Mouse (Mus musculus): ENCODE measurements around the gene Olfr694. TPM values are rescaled to one million over a fixed set of nuclear protein-coding genes. Genes with fewer than 3 reads are reported as not detected.

Olfr694 gene
- not detected in 2 replicates for polyA plus RNA-seq (2012)

DNA sequence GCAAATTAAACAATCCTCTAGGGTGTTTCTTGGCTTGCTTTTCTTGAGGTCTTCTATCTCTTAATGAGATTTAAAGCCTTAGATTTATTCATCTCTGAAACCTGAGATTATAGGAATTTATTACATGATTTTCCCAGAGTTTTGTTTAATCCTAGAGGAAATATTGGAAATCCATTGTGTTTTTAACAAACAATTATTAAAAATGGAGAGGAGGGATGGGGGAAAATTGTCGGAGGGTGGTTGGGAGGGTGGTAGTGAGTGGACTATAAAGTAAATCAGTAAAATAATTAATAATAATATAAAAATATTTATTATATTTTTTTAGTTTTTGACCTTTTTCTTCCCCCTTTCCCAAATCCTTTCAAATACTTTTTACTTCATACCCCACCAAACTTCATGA is at the start of gene Olfr694:
Gene Olfr694, minus strand, starts transcription at position 101 of the 400 bp plus-strand sequence.
- no peak for TF ChIP-seq GATA1 (IDR thresholded peaks at IDR 0.05; ENCODE audit: low read length)

DNA sequence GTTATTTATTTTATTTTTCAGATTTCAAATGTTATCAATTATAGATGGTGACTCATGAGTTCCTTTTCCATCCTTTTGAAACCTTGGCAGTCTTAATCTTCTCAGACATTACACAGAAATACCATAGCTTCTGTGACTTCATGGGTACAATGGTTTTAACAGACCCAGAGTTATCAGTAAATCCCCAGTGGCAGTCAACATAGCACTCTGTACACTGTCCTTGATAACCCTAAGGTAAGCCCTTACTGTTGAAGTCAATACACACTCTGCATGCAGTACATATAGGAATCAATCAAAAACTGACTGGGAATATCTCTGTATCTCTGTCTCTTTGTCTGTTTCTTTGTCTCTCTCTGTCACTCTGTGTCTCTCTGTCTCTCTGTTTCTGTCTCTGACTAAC is 45.4 kb upstream of the Olfr694 start:
- no peak for TF ChIP-seq GATA1 (IDR thresholded peaks at IDR 0.05; ENCODE audit: low read length)

DNA sequence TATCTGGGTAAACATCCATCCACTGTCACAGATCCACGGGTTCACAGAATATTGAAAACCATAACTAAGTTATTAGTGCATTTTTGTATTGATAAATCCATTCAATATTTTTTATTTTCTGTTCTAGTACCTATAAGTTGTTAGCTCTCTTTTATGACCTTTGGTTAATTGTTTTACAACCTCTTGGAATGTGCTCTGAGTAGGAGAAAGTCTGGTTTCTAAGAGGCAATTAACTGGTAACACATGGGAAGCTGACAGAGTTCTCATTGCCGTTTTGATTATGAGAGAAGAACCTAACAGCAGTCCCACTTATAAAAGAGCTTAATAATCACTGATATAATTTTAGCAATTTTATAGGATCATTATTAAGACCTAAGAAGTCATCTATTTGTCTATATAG is 42.1 kb upstream of the Olfr694 start:
- TF ChIP-seq GATA1 (IDR thresholded peaks at IDR 0.05; ENCODE audit: low read length) = no peak

DNA sequence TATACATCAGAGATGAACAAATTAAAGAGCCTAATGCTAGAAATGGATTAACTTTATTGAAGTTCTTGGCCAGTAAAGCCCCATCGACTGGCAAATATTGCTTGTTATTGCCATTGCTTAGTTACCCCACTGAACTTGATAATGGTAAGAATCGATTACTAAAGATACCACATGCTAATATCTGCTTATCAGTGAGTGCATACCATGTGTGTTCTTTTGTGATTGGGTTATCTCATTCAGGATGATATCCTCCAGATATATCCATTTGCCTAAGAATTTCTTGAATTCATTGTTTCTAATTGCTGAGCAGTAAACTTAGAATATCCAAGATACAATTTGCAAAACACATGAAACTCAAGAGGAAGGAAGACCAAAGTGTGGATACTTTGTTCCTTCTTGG is 34.0 kb upstream of the Olfr694 start:
- TF ChIP-seq GATA1 (IDR thresholded peaks at IDR 0.05; ENCODE audit: low read length) = peak; percentile 70

DNA sequence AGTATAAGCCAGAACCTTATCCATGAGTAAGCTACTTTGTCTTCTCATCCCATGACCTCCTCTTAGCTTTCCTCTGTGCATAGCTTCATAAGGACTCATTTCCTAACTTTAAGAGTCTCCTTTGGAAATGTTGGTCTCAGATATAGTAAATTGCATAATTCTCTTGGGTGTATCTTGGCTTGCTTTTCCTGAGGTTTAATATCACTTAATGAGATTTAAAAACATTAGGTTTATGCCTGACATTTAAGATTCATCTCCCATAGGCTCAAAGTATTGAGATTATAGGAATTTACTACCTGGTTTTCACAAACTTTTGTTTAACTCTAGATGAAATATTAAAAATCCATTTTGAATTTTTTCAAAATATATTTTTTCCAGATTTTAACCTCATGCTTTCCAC is 24.7 kb upstream of the Olfr694 start, which contains the start of gene Olfr695:
Gene Olfr695, minus strand, starts transcription at position 101 of the 400 bp plus-strand sequence.
- TF ChIP-seq GATA1 (IDR thresholded peaks at IDR 0.05; ENCODE audit: low read length) = no peak

DNA sequence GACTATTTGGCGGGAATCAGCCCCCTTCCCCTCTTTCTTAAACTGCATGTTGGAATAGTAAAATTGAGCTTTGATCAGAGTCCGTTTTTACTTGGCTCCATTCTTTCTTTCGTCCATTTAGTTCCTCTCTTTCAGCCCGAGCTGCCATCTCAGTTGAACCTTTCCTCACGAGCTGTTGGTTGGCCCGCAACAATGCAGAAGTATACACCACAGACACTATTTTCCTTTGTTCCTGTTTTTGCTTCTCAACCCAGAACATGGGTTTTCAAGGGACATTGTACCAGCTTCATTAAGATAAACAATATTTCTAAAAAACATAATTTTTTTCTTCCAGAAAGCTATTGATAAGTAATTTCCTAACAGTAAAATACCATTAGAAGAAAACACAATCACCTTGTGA is 19.8 kb upstream of the Olfr694 start:
- no peak for TF ChIP-seq GATA1 (IDR thresholded peaks at IDR 0.05; ENCODE audit: low read length)

DNA sequence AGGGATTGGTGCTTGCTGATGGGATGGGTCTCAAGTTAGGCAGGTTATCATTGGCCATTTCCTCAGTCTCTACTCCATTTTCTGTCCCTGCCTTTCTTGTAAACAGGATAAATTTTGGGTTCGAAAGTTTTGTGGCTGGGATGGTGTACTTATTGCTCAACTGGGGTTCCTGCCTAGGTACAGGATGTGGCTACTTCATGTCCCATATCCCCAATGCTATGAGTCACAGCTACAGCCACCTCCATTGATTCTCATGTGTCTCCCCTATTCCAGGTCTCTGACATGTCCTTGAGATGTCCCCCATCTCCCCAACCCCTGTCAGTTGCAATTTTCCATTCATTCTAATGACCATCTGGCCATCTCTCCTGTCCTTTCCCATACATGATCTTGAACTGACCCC is 5.3 kb upstream of the Olfr694 start:
- TF ChIP-seq GATA1 (IDR thresholded peaks at IDR 0.05; ENCODE audit: low read length) = no peak

DNA sequence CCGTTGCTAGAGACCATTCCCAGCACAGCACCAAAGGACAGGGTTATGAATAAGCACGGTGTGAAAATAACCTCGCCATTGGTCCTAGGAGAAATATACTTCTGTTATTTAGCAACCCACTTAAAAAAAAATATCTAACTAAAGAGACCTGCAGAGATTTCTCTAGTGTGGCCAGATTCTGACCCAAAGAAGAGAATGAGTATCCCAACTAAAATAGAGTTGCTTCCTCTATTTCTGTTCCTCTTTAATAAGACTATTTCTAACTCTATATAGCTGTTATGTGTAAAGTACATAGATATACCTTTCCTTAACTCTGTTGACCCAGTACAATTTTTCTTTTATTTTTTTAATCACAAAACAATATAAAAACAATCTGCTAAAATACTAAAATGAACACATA is 1.4 kb upstream of the Olfr694 start:
- TF ChIP-seq GATA1 (IDR thresholded peaks at IDR 0.05; ENCODE audit: low read length) = no peak

DNA sequence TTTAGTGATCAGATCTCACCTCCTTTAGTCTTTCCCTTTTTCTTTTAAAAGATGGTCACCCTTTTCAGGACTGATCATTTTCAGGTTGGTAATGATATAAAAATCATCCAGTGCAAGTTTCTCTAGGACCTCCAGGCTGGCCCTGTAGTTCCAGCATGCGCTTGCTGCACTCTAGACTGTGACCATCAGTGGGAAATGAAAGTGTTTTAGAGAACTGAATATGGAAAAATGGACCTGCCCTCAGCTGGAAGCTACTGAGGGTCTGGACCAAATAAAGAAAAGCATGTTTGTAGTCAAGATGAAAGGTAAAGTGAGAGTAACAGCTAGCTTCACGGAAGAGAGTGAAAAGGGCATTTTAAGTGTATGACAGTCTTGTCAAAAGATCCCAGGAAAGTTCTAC is 6.2 kb downstream of the Olfr694 start:
- TF ChIP-seq GATA1 (IDR thresholded peaks at IDR 0.05; ENCODE audit: low read length) = no peak

DNA sequence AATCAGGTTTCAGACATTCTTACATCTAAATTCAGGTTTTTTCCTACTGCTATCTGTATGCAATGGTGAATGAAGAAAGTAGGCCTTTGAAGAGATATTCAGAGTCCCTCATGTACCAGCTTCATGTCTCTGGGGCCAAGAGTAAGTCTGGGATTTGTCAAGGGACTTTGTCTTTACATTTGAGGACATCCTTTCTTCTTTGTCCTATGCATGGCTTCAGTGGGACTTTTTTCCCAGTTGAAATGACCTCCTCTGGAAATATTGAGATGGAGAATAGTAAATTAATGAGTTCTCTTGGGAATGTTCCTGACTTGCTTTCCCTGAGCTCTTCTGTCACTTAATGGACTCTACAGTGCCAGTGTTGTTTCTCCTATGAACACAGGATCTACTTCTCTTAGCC is 11.1 kb downstream of the Olfr694 start, which contains the start of gene Olfr693:
Gene Olfr693, minus strand, starts transcription at position 101 of the 400 bp plus-strand sequence.
- TF ChIP-seq GATA1 (IDR thresholded peaks at IDR 0.05; ENCODE audit: low read length) = no peak

DNA sequence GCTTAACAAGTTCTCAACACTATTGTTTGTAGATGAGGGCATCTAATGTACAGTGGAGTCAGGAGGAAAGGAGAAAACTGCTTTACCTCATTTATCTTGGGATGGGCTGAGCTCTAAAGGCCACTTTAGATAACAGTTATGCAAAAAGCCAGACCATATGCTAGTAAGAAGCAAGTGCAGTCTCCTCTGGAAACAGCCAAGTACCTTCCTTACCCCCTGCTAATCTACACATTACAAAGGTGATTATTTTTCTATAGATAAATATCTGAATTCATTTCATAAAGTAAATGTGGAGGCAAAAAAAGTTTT is 39.3 kb downstream of the Olfr694 start:
- TF ChIP-seq GATA1 (IDR thresholded peaks at IDR 0.05; ENCODE audit: low read length) = peak; percentile 62

DNA sequence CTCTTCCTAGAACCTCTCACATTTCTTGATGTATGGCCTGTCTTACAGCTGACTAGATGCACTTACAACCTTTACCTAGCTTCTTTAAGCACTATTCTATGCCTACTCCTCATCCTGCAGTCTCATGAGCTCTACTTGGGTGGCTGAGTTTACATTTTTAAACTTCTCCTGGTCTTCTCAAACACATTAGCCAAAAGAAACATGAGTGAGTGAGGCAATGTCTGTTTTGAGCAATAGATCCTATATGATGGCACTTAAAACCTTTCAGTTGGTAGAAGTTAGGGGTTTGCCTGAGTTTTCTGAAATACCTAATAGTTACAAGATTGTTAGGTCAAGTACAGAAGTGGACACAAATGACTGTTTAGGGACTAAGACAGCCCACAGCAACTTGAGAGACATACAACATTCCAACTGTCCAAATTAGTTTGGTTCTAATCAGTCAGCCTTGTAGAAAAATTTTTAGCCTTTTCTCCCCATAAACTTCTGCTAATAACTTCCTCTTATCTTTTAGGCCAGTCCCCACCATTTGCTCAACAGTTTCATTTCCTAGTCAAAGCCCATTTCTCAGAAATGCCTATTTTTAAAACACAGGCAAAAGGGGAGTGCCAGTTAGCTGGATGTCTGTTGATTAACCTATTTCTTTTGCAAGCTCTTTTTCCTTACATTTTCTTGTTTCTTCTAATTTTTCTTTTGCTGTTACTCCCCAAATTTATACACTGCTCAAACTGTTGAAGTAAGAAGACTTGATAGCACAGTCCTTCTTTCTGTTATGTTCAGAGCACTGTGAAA is 39.9 kb downstream of the Olfr694 start:
- TF ChIP-seq GATA1 (IDR thresholded peaks at IDR 0.05; ENCODE audit: low read length) = peak; percentile 71

DNA sequence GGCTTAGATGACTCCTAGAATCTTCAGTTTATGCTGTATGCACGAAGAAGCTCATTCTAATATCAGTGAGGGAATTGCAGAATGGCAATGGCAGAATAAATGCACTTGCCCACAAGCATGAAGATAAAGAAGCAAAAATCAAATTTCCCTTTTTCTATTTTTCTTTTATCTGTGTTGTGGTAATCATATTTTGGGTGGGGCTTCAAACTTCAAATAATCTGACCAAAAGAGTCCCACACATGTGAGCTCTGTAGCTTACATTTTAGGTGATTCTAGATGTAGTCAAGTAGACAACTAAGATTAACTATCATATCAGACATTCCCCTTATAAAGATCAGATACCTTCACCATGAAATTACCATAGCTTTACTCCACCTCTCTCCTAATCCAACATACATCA is 41.8 kb downstream of the Olfr694 start:
- no peak for TF ChIP-seq GATA1 (IDR thresholded peaks at IDR 0.05; ENCODE audit: low read length)

DNA sequence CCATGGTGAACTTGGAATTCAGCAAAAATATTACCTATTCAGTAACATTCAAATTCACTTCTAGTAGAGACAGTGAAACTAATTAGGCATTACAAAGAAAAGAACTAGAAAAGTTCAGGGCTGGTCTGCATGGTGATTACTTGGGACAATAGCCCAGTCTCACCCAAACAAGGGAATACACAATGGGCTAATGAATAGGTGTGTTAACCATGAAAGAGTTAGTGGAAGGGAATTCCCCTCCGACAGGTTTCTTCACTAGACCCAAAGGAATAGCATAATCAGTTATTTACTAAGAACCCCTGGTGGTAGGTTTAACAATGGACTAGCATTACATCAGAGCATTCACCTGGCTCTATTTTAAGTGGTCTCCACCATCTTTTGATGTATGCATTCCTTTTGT is 46.4 kb downstream of the Olfr694 start:
- TF ChIP-seq GATA1 (IDR thresholded peaks at IDR 0.05; ENCODE audit: low read length) = no peak

DNA sequence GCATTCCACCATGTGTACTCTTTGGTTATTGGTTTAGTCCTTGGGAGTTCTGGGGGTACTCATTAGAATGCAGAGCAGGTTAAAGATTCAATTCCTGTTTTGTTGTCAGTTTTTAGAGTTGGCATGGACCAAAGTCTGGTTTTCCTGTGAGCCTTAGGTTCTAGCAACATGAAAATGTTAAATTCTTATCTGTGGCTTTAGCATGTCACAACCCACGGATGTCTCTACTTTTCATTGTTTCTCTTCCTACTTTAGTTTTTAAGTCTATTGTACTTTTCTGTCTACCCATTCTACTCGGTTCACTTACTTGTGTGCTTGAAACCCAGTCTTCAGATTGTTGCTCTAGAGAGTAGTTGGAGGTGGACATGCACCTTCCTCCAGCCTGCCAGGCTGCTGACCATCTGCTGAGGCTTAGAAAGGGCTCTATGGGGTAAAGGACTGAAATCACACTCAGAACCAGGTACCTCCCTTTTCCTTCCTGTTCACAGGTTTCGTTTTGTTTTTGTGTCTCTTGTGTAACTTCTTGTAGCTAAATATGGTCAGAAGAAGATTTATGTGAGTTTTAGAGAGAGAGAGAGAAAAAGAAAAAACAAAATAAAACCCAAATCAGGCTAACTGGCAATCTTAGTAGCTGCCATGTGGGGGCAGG is 47.3 kb downstream of the Olfr694 start:
- TF ChIP-seq GATA1 (IDR thresholded peaks at IDR 0.05; ENCODE audit: low read length) = no peak

DNA sequence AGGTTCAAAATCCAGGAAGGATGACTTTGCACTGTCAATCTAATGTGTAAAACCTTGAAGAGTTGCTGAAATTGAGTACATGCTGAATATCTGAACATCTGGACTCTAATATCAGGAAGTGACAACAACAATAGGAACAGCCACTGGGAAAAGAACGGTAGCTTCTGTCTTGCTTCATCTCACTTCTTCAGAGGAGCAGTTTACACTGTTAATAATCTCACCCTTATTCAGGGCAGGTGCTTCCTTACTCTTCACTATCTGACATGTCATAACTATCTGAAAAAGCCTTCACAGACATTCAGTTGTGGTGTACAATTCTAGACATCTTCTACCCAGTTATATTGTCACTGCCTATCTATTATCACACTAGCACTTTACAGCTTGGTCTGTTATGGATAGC is 50.8 kb downstream of the Olfr694 start:
- peak; percentile 38 for TF ChIP-seq GATA1 (IDR thresholded peaks at IDR 0.05; ENCODE audit: low read length)

DNA sequence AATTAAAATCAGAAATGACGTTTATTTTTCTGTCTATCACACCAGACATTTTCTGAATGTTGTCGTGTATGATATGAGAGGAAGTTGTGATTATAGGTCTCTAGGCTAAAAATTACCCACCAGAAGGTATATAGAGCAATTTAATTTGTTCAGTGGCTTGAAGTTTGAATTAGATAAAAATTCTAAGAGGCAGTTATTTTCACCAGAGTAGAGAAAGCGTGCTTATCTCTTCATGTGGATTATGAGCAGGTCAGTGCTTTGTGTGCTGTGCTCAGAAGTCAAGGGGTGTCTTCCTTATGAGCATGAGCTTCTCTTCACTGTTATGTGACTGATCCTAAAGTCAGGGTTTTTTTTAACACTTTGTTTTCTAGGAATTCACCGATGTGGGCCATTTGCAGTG is 56.1 kb downstream of the Olfr694 start:
- no peak for TF ChIP-seq GATA1 (IDR thresholded peaks at IDR 0.05; ENCODE audit: low read length)

Other genes with a start within 250 kb of the Olfr694 start
- gene Olfr693, start 11.2 kb downstream of the Olfr694 start, polyA plus RNA-seq (2012) = not detected in 2 replicates
- gene Olfr695, start 24.6 kb upstream of the Olfr694 start, polyA plus RNA-seq (2012) = not detected in 2 replicates
- gene Olfr697, start 50.6 kb upstream of the Olfr694 start, polyA plus RNA-seq (2012) = not detected in 2 replicates
- gene Olfr698, start 63.6 kb upstream of the Olfr694 start, polyA plus RNA-seq (2012) = not detected in 2 replicates
- gene Olfr699, start 101.4 kb upstream of the Olfr694 start, polyA plus RNA-seq (2012) = not detected in 2 replicates
- gene Olfr700, start 117.0 kb upstream of the Olfr694 start, polyA plus RNA-seq (2012) = not detected in 2 replicates
- gene Olfr701, start 122.3 kb upstream of the Olfr694 start, polyA plus RNA-seq (2012) = not detected in 2 replicates
- gene Olfr702, start 142.1 kb upstream of the Olfr694 start, polyA plus RNA-seq (2012) = not detected in 2 replicates
- not detected in 2 replicates for gene Olfr703, start 151.5 kb upstream of the Olfr694 start, polyA plus RNA-seq (2012)
- gene Olfr704, start 171.4 kb upstream of the Olfr694 start, polyA plus RNA-seq (2012) = not detected in 2 replicates
- gene Olfr705, start 185.1 kb upstream of the Olfr694 start, polyA plus RNA-seq (2012) = not detected in 2 replicates
- gene Olfr706, start 196.3 kb upstream of the Olfr694 start, polyA plus RNA-seq (2012) = not detected in 2 replicates
- gene Olfr707, start 209.4 kb upstream of the Olfr694 start, polyA plus RNA-seq (2012) = not detected in 2 replicates
- not detected in 2 replicates for gene Olfr1532-ps1, start 216.2 kb upstream of the Olfr694 start, polyA plus RNA-seq (2012)
- not detected in 2 replicates for gene Olfr709-ps1, start 240.4 kb upstream of the Olfr694 start, polyA plus RNA-seq (2012)

All from G1E-ER4 (cell line).